Mouse (Mus musculus) Patski (cell line): Measurements from ENCODE around the gene Adamts17. TPM values are rescaled to one million over a fixed set of nuclear protein-coding genes. Genes with fewer than 3 reads are reported as not detected.

Source experiments
- ATAC-seq: fragments of 100-300 bp; one replicate; pipeline ENCODE4 v1.8.0; 2021
- CTCF ChIA-PET: fragments of 350-600 bp; sonication (Branson Sonifier 250); formaldehyde crosslinking; loops from one replicate; lab custom pipeline; 2022; ENCODE audit warnings: inconsistent platforms; lab: Charles Lee
- POLR2A ChIA-PET: fragments of 350-600 bp; sonication (Branson Sonifier 250); formaldehyde crosslinking; loops from one replicate; lab custom pipeline; 2022; ENCODE audit warnings: antibody characterized with exemption, inconsistent platforms; lab: Charles Lee
- DNase-seq: peaks from one replicate; pipeline ENCODE4 v3.0.0-alpha.2; 2011; ENCODE audit warnings: low read depth, low spot score
- H3K27me3 ChIP-seq: fragments of 371-371 bp; one replicate; pipeline ENCODE4 v1.5.1; 2021
- CTCF ChIP-seq: fragments of 100-300 bp; IDR thresholded peaks from one replicate; pipeline ENCODE4 v1.5.1; 2021
- in situ Hi-C: fragments of 300-500 bp; cut with MboI; formaldehyde crosslinking; loops from 3 replicates; pipeline ENCODE4 v1.11.1; 2018; ENCODE audit warnings: low pct_unique_long_range_greater_than_20kb, mixed read lengths
- polyA plus RNA-seq: library from polyadenylated mRNA; unstranded; gene quantifications from one replicate; pipeline ENCODE4 v1.2.3, GENCODE M21; 2021

Adamts17 gene
- polyA plus RNA-seq, 1 experiment from 2014 or later = 0.04 TPM

DNA sequence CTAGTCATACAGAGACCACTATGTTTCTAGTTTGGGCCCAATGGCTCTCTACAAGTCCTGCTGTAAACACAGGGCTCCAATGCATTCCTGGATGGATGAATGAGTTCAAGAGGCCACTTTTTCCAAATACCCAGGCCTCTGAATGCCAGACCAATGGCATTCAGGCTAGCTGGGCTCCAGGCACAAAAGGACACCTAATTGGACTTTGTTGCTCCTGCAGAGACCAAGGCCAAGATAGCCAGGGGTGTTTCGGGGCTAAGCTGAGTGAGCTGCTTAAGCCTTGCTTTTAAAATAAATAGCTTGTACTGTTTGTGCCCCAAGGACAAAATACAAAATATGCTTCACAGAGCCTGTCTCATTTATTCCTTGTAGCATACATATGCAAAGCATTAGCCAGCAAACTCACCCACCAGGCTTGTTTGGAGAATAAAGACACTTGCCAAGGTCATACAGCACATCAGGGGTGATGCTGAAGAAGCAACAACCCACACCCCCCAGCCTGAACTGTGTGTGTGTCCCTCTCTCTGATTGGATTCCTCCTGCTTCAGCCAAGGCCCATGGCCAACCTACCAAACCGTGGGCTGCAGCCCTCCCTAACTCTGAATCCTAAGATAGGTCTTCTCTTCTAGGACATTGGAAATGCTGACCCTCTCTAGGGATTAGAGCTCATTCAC, 334.1 kb downstream of the Adamts17 start:
- in situ Hi-C loops = no loop called here
- ChIA-PET CTCF (no interaction called here), POLR2A (interaction anchor here (0.6 kb wide), 1 partner anchor 873 kb away, joined by 3 read pairs; no protein-coding TSS in a partner anchor)
- DNase-seq (no peak), ATAC-seq (no peak)
- TF ChIP-seq CTCF = no peak
- H3K27me3 ChIP-seq = peaks cover 33% of the 10 kb centered on the region

DNA sequence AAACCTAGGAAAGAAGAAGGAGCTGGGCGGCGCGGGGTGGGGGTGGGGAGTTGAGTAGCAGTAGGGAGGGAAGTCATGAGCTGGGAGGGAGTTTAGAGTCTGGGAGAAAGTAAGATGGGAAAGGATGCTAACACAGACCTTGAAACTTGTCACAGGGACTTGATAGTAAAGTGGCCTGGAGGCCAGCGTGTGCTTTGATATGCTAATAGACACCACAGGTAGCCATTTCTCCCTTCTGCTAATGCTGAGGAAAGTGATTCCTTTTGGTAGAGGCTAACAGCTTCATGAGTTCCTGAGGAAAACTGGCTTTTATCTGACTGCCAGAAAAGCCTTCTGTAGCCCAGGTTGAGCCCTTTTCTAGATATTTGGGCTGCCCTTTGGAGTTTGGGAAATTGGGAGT, 344.3 kb downstream of the Adamts17 start:
- H3K27me3 ChIP-seq = peaks cover 24% of the 10 kb centered on the region
- DNase-seq (no peak), ATAC-seq (no peak)
- POLR2A ChIA-PET = no interaction called here
- TF ChIP-seq CTCF = no peak
- in situ Hi-C loops = no loop called here
- CTCF ChIA-PET = no interaction called here

DNA sequence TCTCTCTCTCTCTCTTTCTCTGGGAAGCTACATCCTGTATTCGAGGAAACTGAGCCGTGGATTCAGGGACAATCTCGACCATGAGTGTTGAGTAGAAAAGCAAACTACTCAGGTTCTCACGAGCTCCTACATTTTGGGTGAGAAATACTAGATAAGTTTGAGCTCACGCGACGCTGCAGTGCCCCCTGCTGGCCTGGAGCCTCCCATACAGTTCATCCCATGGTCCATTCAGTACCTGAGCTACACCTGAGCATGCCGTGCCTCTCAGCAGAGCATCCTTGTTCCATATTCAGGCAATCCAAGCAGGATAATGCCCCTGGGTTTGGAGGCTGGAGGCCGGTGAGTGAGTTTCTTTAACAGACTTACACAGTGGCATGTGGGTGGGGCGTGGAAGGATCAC, 359.9 kb downstream of the Adamts17 start:
- H3K27me3 ChIP-seq = peaks cover 5% of the 10 kb centered on the region
- ChIA-PET POLR2A (no interaction called here), CTCF (interaction anchor here (0.5 to 2.1 kb wide), 12 partner anchors 9 to 489 kb away, joined by 3 to 15 read pairs (median 4); no protein-coding TSS in a partner anchor)
- DNase-seq (no peak), ATAC-seq (no peak)
- peak; percentile 77 for TF ChIP-seq CTCF
- in situ Hi-C loops = loop anchor here (5.0 to 10.0 kb wide), 2 partner anchors 352 to 485 kb away; no protein-coding TSS in a partner anchor

Other genes starting within 250 kb of the Adamts17 start
- 10.9 TPM for gene Asb7, start 150.1 kb upstream of the Adamts17 start, polyA plus RNA-seq
- 8.9 TPM for gene Lins1, start 149.8 kb upstream of the Adamts17 start, polyA plus RNA-seq
- gene Cers3, start 96.2 kb upstream of the Adamts17 start, polyA plus RNA-seq = 0.10 TPM